In the genomic region with DNA sequence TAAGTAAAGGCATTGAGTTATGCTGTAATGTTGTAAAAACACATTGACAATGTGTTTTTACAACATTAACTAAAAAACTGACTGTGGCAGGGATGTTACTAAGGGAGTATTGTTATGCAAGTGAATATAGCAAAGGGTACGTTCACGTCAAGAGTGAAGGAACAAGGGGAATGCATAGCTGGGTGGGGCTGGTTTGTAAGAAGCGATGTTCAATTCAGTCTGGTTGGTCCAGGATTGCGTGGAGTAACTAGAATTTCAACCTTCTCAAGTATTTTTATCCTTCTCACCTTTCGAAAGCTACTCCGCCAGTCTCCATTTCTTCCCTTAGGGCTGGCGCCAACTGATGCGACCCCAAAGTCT, we compare ENCODE assay signal across 8 mouse cellular contexts. TPM values are rescaled to one million over a fixed set of nuclear protein-coding genes. Genes with fewer than 3 reads are reported as not detected.
DNase-seq lines count a peak whose midpoint lies in the region; ATAC-seq and TF ChIP-seq lines count a peak whose summit lies in the region.

No protein-coding gene starts in this region.

- H3K9ac ChIP-seq in kidney, postnatal 0 days (ENCODE audit: low read depth, low read length): peak overlapping the region; percentile 95
- peak overlapping the region; percentile 61 for H3K9ac ChIP-seq in hindbrain, embryonic 15.5 days
- H3K9ac ChIP-seq in midbrain, postnatal 0 days (replicated peaks; ENCODE audit: low read length, poor library complexity, severe bottlenecking): peak overlapping the region; percentile 90

- peak overlapping the region; percentile 81 for H3K4me3 ChIP-seq in kidney, postnatal 0 days (replicated peaks; ENCODE audit: low read depth, low read length)
- H3K4me3 ChIP-seq in bone marrow macrophage, adult 2 months (ENCODE audit: insufficient read depth, low read length): peak overlapping the region; percentile 79
- H3K4me3 ChIP-seq in hindbrain, embryonic 15.5 days: peak overlapping the region; percentile 64
- H3K4me3 ChIP-seq in midbrain, postnatal 0 days (ENCODE audit: low read depth, low read length): peak overlapping the region; percentile 89

- WGBS in kidney, postnatal 0 days: under 1% methylated on average over 8 of the region's 8 CpGs
- WGBS in hindbrain, embryonic 15.5 days: 4% methylated on average over 8 of the region's 8 CpGs
- WGBS in midbrain, postnatal 0 days: 1% methylated on average over 8 of the region's 8 CpGs

- no peaks in the 10 kb centered on the region for H3K27me3 ChIP-seq in kidney, postnatal 0 days (ENCODE audit: insufficient read depth, low read length)
- no peaks in the 10 kb centered on the region for H3K27me3 ChIP-seq in hindbrain, embryonic 15.5 days
- no peaks in the 10 kb centered on the region for H3K27me3 ChIP-seq in midbrain, postnatal 0 days (ENCODE audit: insufficient read depth, low read length)

- H3K27ac ChIP-seq in kidney, postnatal 0 days: peak overlapping the region; percentile 92
- H3K27ac ChIP-seq in bone marrow macrophage, adult 2 months (ENCODE audit: insufficient read depth, low read depth, low read length): peak overlapping the region; percentile 62
- H3K27ac ChIP-seq in hindbrain, embryonic 15.5 days (replicated peaks): peak overlapping the region; percentile 58
- peak overlapping the region; percentile 49 for H3K27ac ChIP-seq in midbrain, postnatal 0 days (ENCODE audit: low read depth, low read length)

- H3K36me3 ChIP-seq in kidney, postnatal 0 days (ENCODE audit: insufficient read depth, low read length): no peaks in the 10 kb centered on the region
- H3K36me3 ChIP-seq in hindbrain, embryonic 15.5 days: no peaks in the 10 kb centered on the region
- no peaks in the 10 kb centered on the region for H3K36me3 ChIP-seq in midbrain, postnatal 0 days (ENCODE audit: insufficient read depth, low read length)

- H3K4me2 ChIP-seq in kidney, postnatal 0 days (ENCODE audit: low read length): peak overlapping the region; percentile 82
- H3K4me2 ChIP-seq in hindbrain, embryonic 15.5 days: peak overlapping the region; percentile 77
- peak overlapping the region; percentile 74 for H3K4me2 ChIP-seq in midbrain, postnatal 0 days (ENCODE audit: low read depth, low read length, poor library complexity, severe bottlenecking)

- no peaks in the 10 kb centered on the region for H3K9me3 ChIP-seq in kidney, postnatal 0 days (replicated peaks; ENCODE audit: low read length)
- H3K9me3 ChIP-seq in hindbrain, embryonic 15.5 days: no peaks in the 10 kb centered on the region
- H3K9me3 ChIP-seq in midbrain, postnatal 0 days (ENCODE audit: low read length): no peaks in the 10 kb centered on the region

- TF ChIP-seq POLR2A in bone marrow macrophage, adult 2 months (IDR thresholded peaks at IDR 0.05; ENCODE audit: borderline replicate concordance, low read depth, low read length): no peak

- peak; percentile 62 for DNase-seq in kidney, postnatal 0 days (ENCODE audit: low spot score)
- DNase-seq in kidney, adult 18-20 months: no peak
- no peak for DNase-seq in midbrain, postnatal 0 days (ENCODE audit: low spot score)
- no peak for DNase-seq in adrenal gland, adult 2 months
- no peak for DNase-seq in spleen, postnatal 14 days (ENCODE audit: low spot score in 2 of 2)
- no peak for DNase-seq in MN1 (ENCODE audit: low spot score)

- H3K4me1 ChIP-seq in kidney, postnatal 0 days (replicated peaks; ENCODE audit: insufficient read depth, low read length): peaks cover 10% of the 10 kb centered on the region
- H3K4me1 ChIP-seq in bone marrow macrophage, adult 2 months (ENCODE audit: control insufficient read depth, insufficient read depth, low read length): peaks cover 36% of the 10 kb centered on the region
- H3K4me1 ChIP-seq in hindbrain, embryonic 15.5 days (replicated peaks): peaks cover 26% of the 10 kb centered on the region
- 0 out of 2 replicates have a peak, but pooled peaks cover 5% of the 10 kb centered on the region for H3K4me1 ChIP-seq in midbrain, postnatal 0 days (ENCODE audit: insufficient read depth, low read length)

- TF ChIP-seq CTCF in kidney, postnatal 0 days (IDR thresholded peaks at IDR 0.05; ENCODE audit: low read depth): no peak
- TF ChIP-seq CTCF in bone marrow macrophage, adult 2 months (IDR thresholded peaks at IDR 0.05; ENCODE audit: low read depth, low read length): no peak
- no peak for TF ChIP-seq CTCF in midbrain, postnatal 0 days (IDR thresholded peaks at IDR 0.05)

- peak; percentile 11; the same call in 1 of the 2 replicates for ATAC-seq in kidney, postnatal 0 days (replicated peaks; ENCODE audit: low FRiP score, low read depth)
- no peak for ATAC-seq in hindbrain, embryonic 15.5 days (ENCODE audit: low FRiP score, low read depth)
- 0 out of 2 replicates have a peak, but pooled peaks have one; percentile 3 for ATAC-seq in midbrain, postnatal 0 days (ENCODE audit: low FRiP score)

RNA-seq across cellular contexts. Expression of gene Otud7b, which starts 0.4 kb away (rescaled TPM):
- polyA plus RNA-seq in kidney, postnatal 0 days (2015; fragmentation: Nextera tagmentation; extraction: Ambion mirVana): 20.7 and 21.8 TPM in 2 replicates
- 4.7 and 5.1 TPM in 2 replicates for polyA plus RNA-seq in bone marrow macrophage, adult 2 months (2012; ENCODE audit: insufficient read depth, insufficient read length, missing spikeins)
- 8.6 and 9.6 TPM in 2 replicates for polyA plus RNA-seq in hindbrain, embryonic 15.5 days (2015; fragmentation: Nextera tagmentation; extraction: Ambion mirVana)
- total RNA-seq in midbrain, postnatal 0 days (2014; rRNA removed): 14.3 and 16.3 TPM in 2 replicates
- polyA plus RNA-seq in midbrain, postnatal 0 days (2015; fragmentation: Nextera tagmentation; extraction: Ambion mirVana): 5.7 and 7.5 TPM in 2 replicates
- 10 to 100 TPM; 25.0 to 38.2 TPM for total RNA-seq in adrenal gland, adult 2 months (2021)
- 16.3 and 19.7 TPM in 2 replicates for polyA plus RNA-seq in adrenal gland, adult 2 months (2012; rRNA removed)

RNA-seq across cellular contexts. Expression of gene Vps45, which starts 45.6 kb away (rescaled TPM):
- polyA plus RNA-seq in kidney, postnatal 0 days (2015; fragmentation: Nextera tagmentation; extraction: Ambion mirVana): 38.1 and 41.9 TPM in 2 replicates
- 18.6 and 22.9 TPM in 2 replicates for polyA plus RNA-seq in bone marrow macrophage, adult 2 months (2012; ENCODE audit: insufficient read depth, insufficient read length, missing spikeins)
- 56.1 and 63.2 TPM in 2 replicates for polyA plus RNA-seq in hindbrain, embryonic 15.5 days (2015; fragmentation: Nextera tagmentation; extraction: Ambion mirVana)
- 29.5 and 35.3 TPM in 2 replicates for total RNA-seq in midbrain, postnatal 0 days (2014; rRNA removed)
- 60.6 and 61.1 TPM in 2 replicates for polyA plus RNA-seq in midbrain, postnatal 0 days (2015; fragmentation: Nextera tagmentation; extraction: Ambion mirVana)
- total RNA-seq in adrenal gland, adult 2 months (2021): 10 to 100 TPM; 38.3 to 39.4 TPM
- polyA plus RNA-seq in adrenal gland, adult 2 months (2012; rRNA removed): 2.6 and 3.0 TPM in 2 replicates

RNA-seq across cellular contexts. Expression of gene Mtmr11, which starts 57.9 kb away (rescaled TPM):
- 27.1 and 35.0 TPM in 2 replicates for polyA plus RNA-seq in kidney, postnatal 0 days (2015; fragmentation: Nextera tagmentation; extraction: Ambion mirVana)
- polyA plus RNA-seq in bone marrow macrophage, adult 2 months (2012; ENCODE audit: insufficient read depth, insufficient read length, missing spikeins): 12.6 and 14.4 TPM in 2 replicates
- polyA plus RNA-seq in hindbrain, embryonic 15.5 days (2015; fragmentation: Nextera tagmentation; extraction: Ambion mirVana): 10.3 and 12.2 TPM in 2 replicates
- 15.5 and 22.3 TPM in 2 replicates for total RNA-seq in midbrain, postnatal 0 days (2014; rRNA removed)
- 8.4 and 9.4 TPM in 2 replicates for polyA plus RNA-seq in midbrain, postnatal 0 days (2015; fragmentation: Nextera tagmentation; extraction: Ambion mirVana)
- total RNA-seq in adrenal gland, adult 2 months (2021): 10 to 100 TPM; 27.4 to 34.6 TPM
- polyA plus RNA-seq in adrenal gland, adult 2 months (2012; rRNA removed): 15.0 and 20.5 TPM in 2 replicates
